In the genomic region with DNA sequence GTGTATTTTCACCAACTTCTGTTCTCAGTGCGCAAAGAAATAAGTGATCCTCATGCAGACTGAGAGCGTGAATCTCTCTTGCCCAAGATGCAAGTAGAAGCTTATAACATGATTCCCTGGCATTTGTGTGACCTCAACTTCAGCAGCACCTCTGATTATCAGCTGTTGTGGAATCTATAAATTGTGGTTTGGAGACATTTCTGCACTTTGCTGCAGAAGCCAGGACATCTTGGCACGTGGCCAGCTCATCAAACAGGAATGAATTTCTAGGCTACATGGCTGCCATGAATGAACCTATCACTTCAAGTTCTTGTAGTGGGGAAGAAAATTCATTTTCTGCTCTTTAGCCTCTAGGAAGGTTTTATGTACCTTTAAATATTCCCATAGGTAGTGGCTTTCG, we compare ENCODE assay signal across 23 mouse cellular contexts.
DNase-seq lines count a peak whose midpoint lies in the region; ATAC-seq and TF ChIP-seq lines count a peak whose summit lies in the region.
"Had no signal": no experiment of that assay in that cellular context is flagged by ENCODE, and none has a peak within 500 bp of the region (broad histone marks: within the 10 kb centered on the region; RNA-seq: fewer than 3 reads in every experiment).

No protein-coding gene starts in this region.

- 90% methylated on average over 4 of the region's 4 CpGs for WGBS in hindbrain, embryonic 14.5 days
- WGBS in hindbrain, embryonic 13.5 days = 85% methylated on average over 4 of the region's 4 CpGs
- WGBS in midbrain, embryonic 14.5 days = 93% methylated on average over 4 of the region's 4 CpGs
- WGBS in midbrain, embryonic 15.5 days = 93% methylated on average over 4 of the region's 4 CpGs

- H3K9me3 ChIP-seq in hindbrain, embryonic 14.5 days (ENCODE audit: control insufficient read depth, low read length) = no peaks in the 10 kb centered on the region
- no peaks in the 10 kb centered on the region for H3K9me3 ChIP-seq in hindbrain, embryonic 13.5 days
- H3K9me3 ChIP-seq in midbrain, embryonic 14.5 days (ENCODE audit: control insufficient read depth, low read length) = no peaks in the 10 kb centered on the region
- no peaks in the 10 kb centered on the region for H3K9me3 ChIP-seq in midbrain, embryonic 15.5 days
- H3K9me3 ChIP-seq: hindbrain, embryonic 12.5 days; limb, embryonic 12.5 days; liver, embryonic 15.5 days; midbrain, embryonic 10.5 days; neural tube, embryonic 13.5 days had no signal

- no peak overlapping the region for H3K4me2 ChIP-seq in hindbrain, embryonic 14.5 days (replicated peaks)
- H3K4me2 ChIP-seq in hindbrain, embryonic 13.5 days = no peak overlapping the region
- H3K4me2 ChIP-seq in midbrain, embryonic 14.5 days (ENCODE audit: low read length) = no peak overlapping the region
- no peak overlapping the region for H3K4me2 ChIP-seq in midbrain, embryonic 15.5 days
- H3K4me2 ChIP-seq: hindbrain, embryonic 12.5 days; limb, embryonic 12.5 days; liver, embryonic 15.5 days; neural tube, embryonic 13.5 days had no signal

- no peak for ATAC-seq in cerebellum, adult (ENCODE audit: insufficient number of reproducible peaks, low FRiP score, low TSS enrichment)
- ATAC-seq in hindbrain, embryonic 14.5 days (ENCODE audit: low FRiP score) = no peak
- no peak for ATAC-seq in hindbrain, embryonic 13.5 days (ENCODE audit: low FRiP score)
- ATAC-seq in midbrain, embryonic 14.5 days (ENCODE audit: low FRiP score, low TSS enrichment) = no peak
- ATAC-seq in midbrain, embryonic 15.5 days (replicated peaks) = no peak
- ATAC-seq: activated CD4-positive, CD25-positive, alpha-beta regulatory T cell, adult 4 months; forebrain, embryonic 16.5 days; intestine, embryonic 16.5 days had no signal

- TF ChIP-seq POLR2A in brain, embryonic 14.5 days (IDR thresholded peaks at IDR 0.05; ENCODE audit: borderline replicate concordance, extremely low read depth, insufficient read depth, insufficient read length, poor library complexity, severe bottlenecking) = no peak

- peak; percentile 63 to 68 for DNase-seq in cerebellum, postnatal 10 days
- DNase-seq in hindbrain, embryonic 14.5 days (ENCODE audit: low spot score) = peak; percentile 43
- DNase-seq in midbrain, embryonic 14.5 days = peak; percentile 25
- DNase-seq in brain, embryonic 14.5 days (ENCODE audit: low read depth) = peak; percentile 29
- DNase-seq in c-Kit-positive CD71-positive TER-119-positive erythroid progenitor cells, embryonic 14.5 days (ENCODE audit: low spot score) = no peak
- DNase-seq: adrenal gland, postnatal 25 days; gastrocnemius, adult 2 months; thymus, adult 18-20 months had no signal

- no peaks in the 10 kb centered on the region for H3K4me1 ChIP-seq in hindbrain, embryonic 14.5 days (replicated peaks; ENCODE audit: control insufficient read depth, insufficient read depth, low read length)
- no peaks in the 10 kb centered on the region for H3K4me1 ChIP-seq in hindbrain, embryonic 13.5 days (replicated peaks)
- no peaks in the 10 kb centered on the region for H3K4me1 ChIP-seq in midbrain, embryonic 14.5 days (ENCODE audit: control insufficient read depth, insufficient read depth, low read length)
- H3K4me1 ChIP-seq in midbrain, embryonic 15.5 days = no peaks in the 10 kb centered on the region
- H3K4me1 ChIP-seq: hindbrain, embryonic 12.5 days; limb, embryonic 12.5 days; liver, embryonic 15.5 days; midbrain, embryonic 10.5 days; neural tube, embryonic 13.5 days had no signal

- H3K27ac ChIP-seq in hindbrain, embryonic 14.5 days = no peak overlapping the region
- H3K27ac ChIP-seq in hindbrain, embryonic 13.5 days = no peak overlapping the region
- no peak overlapping the region for H3K27ac ChIP-seq in midbrain, embryonic 14.5 days (replicated peaks; ENCODE audit: low read depth, low read length)
- H3K27ac ChIP-seq in midbrain, embryonic 15.5 days = no peak overlapping the region
- H3K27ac ChIP-seq: gastrocnemius, adult 2 months; hindbrain, embryonic 12.5 days; kidney, postnatal 0 days; left cerebral cortex, adult 2 months; limb, embryonic 12.5 days; liver, embryonic 15.5 days; midbrain, embryonic 10.5 days; neural tube, embryonic 13.5 days had no signal

- no peak overlapping the region for H3K4me3 ChIP-seq in hindbrain, embryonic 14.5 days (replicated peaks; ENCODE audit: low read length)
- H3K4me3 ChIP-seq in hindbrain, embryonic 13.5 days = no peak overlapping the region
- H3K4me3 ChIP-seq in midbrain, embryonic 14.5 days (replicated peaks; ENCODE audit: low read depth, low read length) = no peak overlapping the region
- H3K4me3 ChIP-seq in midbrain, embryonic 15.5 days = no peak overlapping the region
- H3K4me3 ChIP-seq: erythroblast, embryonic 14.5 days; gastrocnemius, adult 2 months; hindbrain, embryonic 12.5 days; left cerebral cortex, adult 2 months; limb, embryonic 12.5 days; liver, embryonic 15.5 days; midbrain, embryonic 10.5 days; neural tube, embryonic 13.5 days had no signal

- no peaks in the 10 kb centered on the region for H3K27me3 ChIP-seq in hindbrain, embryonic 14.5 days (ENCODE audit: control insufficient read depth, insufficient read depth, low read length)
- no peaks in the 10 kb centered on the region for H3K27me3 ChIP-seq in hindbrain, embryonic 13.5 days
- H3K27me3 ChIP-seq in midbrain, embryonic 14.5 days (ENCODE audit: control insufficient read depth, insufficient read depth, low read length) = no peaks in the 10 kb centered on the region
- no peaks in the 10 kb centered on the region for H3K27me3 ChIP-seq in midbrain, embryonic 15.5 days (replicated peaks)
- H3K27me3 ChIP-seq: CH12.LX; hindbrain, embryonic 12.5 days; limb, embryonic 12.5 days; liver, embryonic 15.5 days; neural tube, embryonic 13.5 days had no signal

- no peak for TF ChIP-seq CTCF in brain, embryonic 14.5 days (IDR thresholded peaks at IDR 0.05; ENCODE audit: borderline replicate concordance, extremely low read depth, insufficient read depth, insufficient read length)

- no peaks in the 10 kb centered on the region for H3K36me3 ChIP-seq in hindbrain, embryonic 14.5 days (replicated peaks; ENCODE audit: control insufficient read depth, insufficient read depth)
- no peaks in the 10 kb centered on the region for H3K36me3 ChIP-seq in hindbrain, embryonic 13.5 days
- H3K36me3 ChIP-seq in midbrain, embryonic 14.5 days (ENCODE audit: control insufficient read depth, insufficient read depth, low read length) = no peaks in the 10 kb centered on the region
- H3K36me3 ChIP-seq in midbrain, embryonic 15.5 days (replicated peaks) = no peaks in the 10 kb centered on the region
- H3K36me3 ChIP-seq: hindbrain, embryonic 12.5 days; limb, embryonic 12.5 days; liver, embryonic 15.5 days; midbrain, embryonic 10.5 days; neural tube, embryonic 13.5 days had no signal

- H3K9ac ChIP-seq in hindbrain, embryonic 14.5 days = no peak overlapping the region
- no peak overlapping the region for H3K9ac ChIP-seq in hindbrain, embryonic 13.5 days
- no peak overlapping the region for H3K9ac ChIP-seq in midbrain, embryonic 14.5 days (replicated peaks; ENCODE audit: low read length)
- no peak overlapping the region for H3K9ac ChIP-seq in midbrain, embryonic 15.5 days
- H3K9ac ChIP-seq: hindbrain, embryonic 12.5 days; limb, embryonic 12.5 days; liver, embryonic 15.5 days; neural tube, embryonic 13.5 days had no signal
